Mouse (Mus musculus) lung, embryonic 14.5 days (tissue): Measurements from ENCODE around the gene Stxbp6. TPM values are rescaled to one million over a fixed set of nuclear protein-coding genes. Genes with fewer than 3 reads are reported as not detected.

Experiments used
- ATAC-seq: fragments of 200-750 bp; cut with Nextera tagmentation; 2 replicates; pipeline ENCODE4 v1.8.0; 2017; ENCODE audit warnings: mild to moderate bottlenecking, moderate TSS enrichment, moderate library complexity; ENCODE audit not compliant: insufficient read depth
- DNase-seq: peaks from one replicate; pipeline ENCODE4 v3.0.0-alpha.2; 2015
- H3K27ac ChIP-seq: fragments of 300-500 bp; sonication (generic); 2 replicates; pipeline ENCODE4 v1.5.1; 2014; ENCODE audit warnings: low read depth, mild to moderate bottlenecking, moderate library complexity
- H3K27me3 ChIP-seq: fragments of 300-500 bp; sonication (generic); 2 replicates; pipeline ENCODE4 v1.6.1; 2014; ENCODE audit warnings: low read length, control low read depth; ENCODE audit not compliant: insufficient read depth
- H3K36me3 ChIP-seq: fragments of 300-500 bp; sonication (generic); 2 replicates; pipeline ENCODE4 v1.6.1; 2014; ENCODE audit warnings: control low read depth; ENCODE audit not compliant: insufficient read depth
- H3K4me1 ChIP-seq: fragments of 300-500 bp; sonication (generic); 2 replicates; pipeline ENCODE4 v1.6.1; 2014; ENCODE audit warnings: antibody characterized with exemption, control low read depth; ENCODE audit not compliant: insufficient read depth
- H3K4me2 ChIP-seq: fragments of 300-500 bp; sonication (generic); 2 replicates; pipeline ENCODE4 v1.6.1; 2014; ENCODE audit warnings: mild to moderate bottlenecking
- H3K4me3 ChIP-seq: fragments of 300-500 bp; sonication (generic); 2 replicates; pipeline ENCODE4 v1.5.1; 2014; ENCODE audit warnings: low read depth, low read length
- H3K9ac ChIP-seq: fragments of 300-500 bp; sonication (generic); 2 replicates; pipeline ENCODE4 v1.6.1; 2014
- H3K9me3 ChIP-seq: fragments of 300-500 bp; sonication (generic); 2 replicates; pipeline ENCODE4 v1.6.1; 2016; ENCODE audit warnings: low read depth, low read length, control low read depth
- CTCF ChIP-seq: IDR thresholded peaks from 2 replicates; pipeline ENCODE4 v1.5.1; 2016; ENCODE audit warnings: antibody characterized with exemption, low read depth
- WGBS: fragments of 180-500 bp; shearing (Covaris S2); extraction: QIAGEN DNeasy Blood & Tissue Kit; methylation state at CpG from one replicate; pipeline ENCODE4 v1.1.7; 2014; 5-methylcytosine and 5-hydroxymethylcytosine counted together
- polyA plus RNA-seq: library from polyadenylated mRNA; unstranded; fragments of >200 nt; fragmentation: Nextera tagmentation; extraction: Ambion mirVana; gene quantifications from 2 replicates; pipeline ENCODE4 v1.2.1, GENCODE M21; 2014

Stxbp6 gene
- polyA plus RNA-seq, 1 experiment from 2014 or later = 6.4 TPM

GRCm38 (mm10) chr12:45042591-45043091, 31.9 kb downstream of the Stxbp6 start:
- ATAC-seq (no peak), DNase-seq (no peak)
- Histone ChIP-seq H3K27ac (no peak overlapping the region), H3K9ac (no peak overlapping the region), H3K9me3 (no peaks in the 10 kb centered on the region), H3K27me3 (no peaks in the 10 kb centered on the region), H3K4me2 (no peak overlapping the region), H3K4me1 (0 out of 2 replicates have a peak, but pooled peaks cover 3% of the 10 kb centered on the region), H3K4me3 (no peak overlapping the region), H3K36me3 (no peaks in the 10 kb centered on the region)
- 72% methylated on average over 10 of the region's 10 CpGs for WGBS
- TF ChIP-seq CTCF = no peak

- H3K4me1 ChIP-seq = no peaks in the 10 kb centered on the region
- WGBS = 57% methylated on average over 1 of the region's 1 CpGs
- no peak overlapping the region for H3K4me3 ChIP-seq
- H3K9me3 ChIP-seq = no peaks in the 10 kb centered on the region
- H3K27me3 ChIP-seq = no peaks in the 10 kb centered on the region
- no peak overlapping the region for H3K9ac ChIP-seq
- ATAC-seq (no peak), DNase-seq (no peak)
- H3K36me3 ChIP-seq = no peaks in the 10 kb centered on the region
- no peak overlapping the region for H3K4me2 ChIP-seq
- no peak overlapping the region for H3K27ac ChIP-seq
- no peak for TF ChIP-seq CTCF
Measured at GRCm38 (mm10) chr12:45037496-45037895, 37.0 kb downstream of the Stxbp6 start.

DNA sequence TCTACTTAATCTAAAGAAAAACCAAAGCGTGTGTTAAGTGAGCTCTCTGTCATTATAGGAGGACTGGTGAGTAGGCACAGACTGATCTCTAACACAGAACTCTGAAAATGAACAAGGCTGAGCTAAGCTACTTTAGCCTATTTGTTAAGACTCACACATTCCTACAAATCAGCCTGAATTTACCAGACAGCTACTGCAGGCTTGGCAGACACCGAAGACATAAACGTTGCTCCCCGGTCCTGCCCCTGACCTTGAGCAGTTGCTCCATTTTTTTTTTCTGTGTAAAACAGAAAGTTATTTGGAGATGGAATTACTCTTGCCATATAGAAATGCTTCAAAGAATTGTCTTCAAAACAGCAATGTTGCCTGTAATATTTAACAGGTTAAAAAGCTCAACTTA, 37.4 kb downstream of the Stxbp6 start:
- Histone ChIP-seq H3K36me3 (no peaks in the 10 kb centered on the region), H3K9ac (no peak overlapping the region), H3K27me3 (no peaks in the 10 kb centered on the region), H3K9me3 (no peaks in the 10 kb centered on the region), H3K4me2 (no peak overlapping the region), H3K4me1 (no peaks in the 10 kb centered on the region), H3K27ac (no peak overlapping the region), H3K4me3 (no peak overlapping the region)
- 35% methylated on average over 4 of the region's 4 CpGs for WGBS
- DNase-seq (peak; percentile 45), ATAC-seq (peak; percentile 38; the same call in 1 of the 2 replicates)
- no peak for TF ChIP-seq CTCF

DNA sequence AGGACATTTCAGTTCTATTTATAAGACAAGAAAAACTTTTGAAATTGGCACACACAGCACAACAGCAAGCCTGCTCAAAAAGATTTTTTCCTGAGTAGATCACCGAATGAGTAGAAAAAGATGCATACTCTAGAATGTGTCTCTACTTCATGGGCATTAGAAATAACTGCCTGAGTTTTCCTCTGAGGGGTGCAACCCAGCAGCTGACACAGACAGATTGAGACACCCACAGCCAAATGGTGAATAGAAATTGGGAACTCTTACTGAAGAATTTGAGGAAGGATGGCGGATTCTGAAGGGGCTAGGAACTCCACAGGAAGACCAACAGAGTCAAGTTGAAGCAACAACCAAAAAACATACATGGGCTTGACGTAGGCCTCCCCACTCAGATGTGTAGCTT, 43.8 kb downstream of the Stxbp6 start:
- Histone ChIP-seq H3K4me1 (no peaks in the 10 kb centered on the region), H3K27ac (no peak overlapping the region), H3K4me2 (no peak overlapping the region), H3K36me3 (no peaks in the 10 kb centered on the region), H3K9me3 (no peaks in the 10 kb centered on the region), H3K9ac (no peak overlapping the region), H3K27me3 (no peaks in the 10 kb centered on the region), H3K4me3 (no peak overlapping the region)
- TF ChIP-seq CTCF = no peak
- ATAC-seq (no peak), DNase-seq (no peak)
- WGBS = 93% methylated on average over 3 of the region's 3 CpGs

DNA sequence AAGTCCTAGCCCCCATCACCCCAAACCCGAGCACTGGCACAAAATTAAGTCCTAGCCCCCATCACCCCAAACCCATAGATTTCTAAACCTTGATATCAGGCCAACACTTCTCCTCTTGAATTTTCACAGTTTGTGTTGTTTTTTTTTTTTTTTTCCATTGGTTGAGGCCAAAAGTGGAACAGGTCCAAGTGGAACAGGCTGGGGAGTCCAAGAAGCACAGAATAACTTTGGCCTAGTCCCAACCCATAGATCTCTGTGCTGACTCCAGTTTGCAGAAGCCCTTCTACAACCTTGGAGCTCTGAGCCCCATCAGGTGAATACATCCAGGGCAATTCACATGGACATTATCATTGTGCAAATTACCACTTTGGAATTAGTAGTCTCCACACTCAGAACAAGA, 48.2 kb downstream of the Stxbp6 start:
- Histone ChIP-seq H3K9me3 (no peaks in the 10 kb centered on the region), H3K4me3 (no peak overlapping the region), H3K27ac (no peak overlapping the region), H3K4me1 (no peaks in the 10 kb centered on the region), H3K9ac (no peak overlapping the region), H3K4me2 (no peak overlapping the region), H3K36me3 (no peaks in the 10 kb centered on the region), H3K27me3 (no peaks in the 10 kb centered on the region)
- DNase-seq = peak; percentile 40
- WGBS = 48% methylated on average over 1 of the region's 1 CpGs
- no peak for TF ChIP-seq CTCF
- ATAC-seq = no peak

DNA sequence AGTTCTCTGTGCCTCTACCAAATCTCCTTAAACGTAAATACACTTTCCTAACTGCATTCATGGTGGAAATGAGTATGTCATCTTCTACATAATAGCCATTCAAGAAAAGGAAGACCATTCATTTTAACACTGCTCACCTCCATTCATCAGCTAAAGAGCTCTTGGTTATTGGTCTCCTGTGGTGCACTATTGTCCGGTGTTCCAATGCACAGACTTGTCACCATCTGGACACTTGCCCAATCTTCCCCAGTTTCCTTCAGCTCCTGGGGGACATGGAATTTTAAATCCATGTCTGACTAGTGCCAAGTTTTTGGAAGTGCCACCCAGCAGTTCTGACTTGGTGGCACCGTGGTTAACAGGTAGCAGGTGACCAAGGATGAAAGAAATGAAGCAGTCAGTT, 54.5 kb downstream of the Stxbp6 start:
- ATAC-seq = no peak
- Histone ChIP-seq H3K4me3 (no peak overlapping the region), H3K4me2 (no peak overlapping the region), H3K27ac (no peak overlapping the region), H3K9me3 (no peaks in the 10 kb centered on the region), H3K36me3 (no peaks in the 10 kb centered on the region), H3K4me1 (no peaks in the 10 kb centered on the region), H3K9ac (no peak overlapping the region), H3K27me3 (no peaks in the 10 kb centered on the region)
- no peak for TF ChIP-seq CTCF
- 77% methylated on average over 3 of the region's 3 CpGs for WGBS
- no peak for DNase-seq

- Histone ChIP-seq H3K27me3 (no peaks in the 10 kb centered on the region), H3K36me3 (no peaks in the 10 kb centered on the region), H3K27ac (no peak overlapping the region), H3K4me2 (no peak overlapping the region), H3K9me3 (no peaks in the 10 kb centered on the region), H3K4me1 (no peaks in the 10 kb centered on the region), H3K4me3 (no peak overlapping the region), H3K9ac (no peak overlapping the region)
- TF ChIP-seq CTCF = no peak
- 54% methylated on average over 12 of the region's 12 CpGs for WGBS
- no peak for DNase-seq
- no peak for ATAC-seq
Measured at GRCm38 (mm10) chr12:45019059-45019822, 55.3 kb downstream of the Stxbp6 start.
